Mouse (Mus musculus) intestine, embryonic 14.5 days (tissue): ENCODE data around the gene Klf14. TPM values are rescaled to one million over a fixed set of nuclear protein-coding genes. Genes with fewer than 3 reads are reported as not detected.

Experiments used
- polyA plus RNA-seq: library from polyadenylated mRNA; unstranded; fragments of >200 nt; fragmentation: Nextera tagmentation; extraction: Ambion mirVana; gene quantifications from 2 replicates; pipeline ENCODE4 v1.2.1, GENCODE M21; 2014

The Klf14 gene
- polyA plus RNA-seq, 1 experiment from 2014 or later, result 4.1 TPM

Other genes with a start within 250 kb of the Klf14 start
- 962 and 973 TPM in 2 replicates for gene Mest, start 235.5 kb downstream of the Klf14 start, polyA plus RNA-seq
- gene Copg2, start 62.3 kb downstream of the Klf14 start, polyA plus RNA-seq, result 22.9 and 23.5 TPM in 2 replicates
- gene Tsga13, start 43.5 kb downstream of the Klf14 start, polyA plus RNA-seq, result 0.24 and 0.62 TPM in 2 replicates